Mouse (Mus musculus): ENCODE measurements around the gene Tulp2.

Gene Tulp2

GRCm38 (mm10) chr7:45481374-45481927, at the start of gene Tulp2:
Gene Tulp2, plus strand, starts transcription at chr7:45481877.
- DNase-seq = peak; percentile 83 to 84

- DNase-seq = no peak
Observed at GRCm38 (mm10) chr7:45433835-45434202, 47.9 kb upstream of the Tulp2 start.

- DNase-seq = peak; percentile 100
Observed at GRCm38 (mm10) chr7:45434203-45435015, 47.3 kb upstream of the Tulp2 start, which contains the start of gene Gys1. Gene Gys1, plus strand, starts transcription at chr7:45434844.

- DNase-seq = peak in 1 of 2 experiments; percentile 39
Observed at GRCm38 (mm10) chr7:45435038-45435437, 46.6 kb upstream of the Tulp2 start.

GRCm38 (mm10) chr7:45436444-45436843, 45.2 kb upstream of the Tulp2 start:
- DNase-seq = no peak

- DNase-seq = no peak
Observed at GRCm38 (mm10) chr7:45437046-45437445, 44.6 kb upstream of the Tulp2 start.

GRCm38 (mm10) chr7:45437521-45438276, 44.0 kb upstream of the Tulp2 start, which contains the start of gene Ruvbl2:
Gene Ruvbl2, minus strand, starts transcription at chr7:45438096.
- DNase-seq = peak; percentile 48 to 78

- no peak for DNase-seq
Observed at GRCm38 (mm10) chr7:45443526-45444420, 37.9 kb upstream of the Tulp2 start.

GRCm38 (mm10) chr7:45446589-45446988, 35.1 kb upstream of the Tulp2 start:
- DNase-seq = no peak

- DNase-seq = peak; percentile 47 to 57
Observed at GRCm38 (mm10) chr7:45447325-45447990, 34.2 kb upstream of the Tulp2 start.

- no peak for DNase-seq
Observed at GRCm38 (mm10) chr7:45449974-45450373, 31.7 kb upstream of the Tulp2 start.

GRCm38 (mm10) chr7:45451344-45451982, 30.2 kb upstream of the Tulp2 start:
- DNase-seq = peak; percentile 84 to 90

- DNase-seq = no peak
Observed at GRCm38 (mm10) chr7:45454971-45455370, 26.7 kb upstream of the Tulp2 start.

- peak in 1 of 2 experiments; percentile 62 for DNase-seq
Observed at GRCm38 (mm10) chr7:45455932-45456696, 25.6 kb upstream of the Tulp2 start.

GRCm38 (mm10) chr7:45456721-45457203, 24.9 kb upstream of the Tulp2 start:
- DNase-seq = no peak

- peak; percentile 74 to 88 for DNase-seq
Observed at GRCm38 (mm10) chr7:45457204-45458060, 24.2 kb upstream of the Tulp2 start.

- peak; percentile 89 to 90 for DNase-seq
Observed at GRCm38 (mm10) chr7:45458748-45459563, 22.7 kb upstream of the Tulp2 start.

- DNase-seq = peak; percentile 98 to 99
Observed at GRCm38 (mm10) chr7:45459564-45460140, 22.0 kb upstream of the Tulp2 start, which contains the start of gene Ftl1. Gene Ftl1, minus strand, starts transcription at chr7:45459884.
